Mouse (Mus musculus) myocyte (in vitro differentiated cells): ENCODE data around the gene Ubash3b.

Source experiments
- CEBPB ChIP-seq: IDR thresholded peaks from 2 replicates; pipeline ENCODE4 v1.6.1; 2011; ENCODE audit warnings: mild to moderate bottlenecking, moderate library complexity; ENCODE audit not compliant: poor library complexity, insufficient read depth, severe bottlenecking
- E2F4 ChIP-seq: IDR thresholded peaks from one replicate; pipeline ENCODE4 v1.6.1; 2011; ENCODE audit warnings: mild to moderate bottlenecking, control low read depth, moderate library complexity; ENCODE audit not compliant: insufficient read depth
- MAX ChIP-seq: IDR thresholded peaks from one replicate; pipeline ENCODE4 v1.6.1; 2011; ENCODE audit warnings: low read depth, mild to moderate bottlenecking, control low read depth
- MYOD1 ChIP-seq, 3 experiments: IDR thresholded peaks; one replicate each; pipeline ENCODE4 v1.6.1; 2011; ENCODE audit warnings: control low read depth in 2 of 3, low read depth in 2 of 3, mild to moderate bottlenecking in 2 of 3, moderate library complexity in 1 of 3; ENCODE audit not compliant: insufficient read length in 2 of 3, control insufficient read depth in 1 of 3
- POLR2A ChIP-seq: IDR thresholded peaks from one replicate; pipeline ENCODE4 v1.6.1; 2011; ENCODE audit warnings: low read depth, mild to moderate bottlenecking, control low read depth, moderate library complexity; ENCODE audit not compliant: insufficient read length
- POLR2AphosphoS2 ChIP-seq: IDR thresholded peaks from one replicate; pipeline ENCODE4 v1.6.1; 2011; ENCODE audit warnings: low read depth, control low read depth; ENCODE audit not compliant: insufficient read length
- TCF12 ChIP-seq: IDR thresholded peaks from one replicate; pipeline ENCODE4 v1.6.1; 2011; ENCODE audit warnings: mild to moderate bottlenecking, control low read depth; ENCODE audit not compliant: poor library complexity, insufficient read depth, severe bottlenecking
- TCF3 ChIP-seq: IDR thresholded peaks from one replicate; pipeline ENCODE4 v1.6.1; 2011; ENCODE audit warnings: low read depth, control low read depth; ENCODE audit not compliant: insufficient read length
- USF1 ChIP-seq: IDR thresholded peaks from one replicate; pipeline ENCODE4 v1.6.1; 2011; ENCODE audit warnings: low read depth, mild to moderate bottlenecking, control low read depth, moderate library complexity

GRCm38 (mm10) chr9:41114367-41114766, 47.1 kb downstream of the Ubash3b start:
- TF ChIP-seq MAX = no peak
- no peak for TF ChIP-seq POLR2A
- no peak for TF ChIP-seq TCF12
- TF ChIP-seq E2F4 = no peak
- TF ChIP-seq MYOD1 (IDR thresholded peaks at IDR 0.05; ENCODE audit: control insufficient read depth in 1 of 3, insufficient read length in 2 of 3, low read depth in 2 of 3) = no peak
- TF ChIP-seq POLR2AphosphoS2 = no peak
- no peak for TF ChIP-seq CEBPB
- TF ChIP-seq USF1 = no peak
- no peak for TF ChIP-seq TCF3
